Mouse (Mus musculus) embryonic facial prominence, embryonic 14.5 days (tissue): ENCODE measurements around the gene Iqca. TPM values are rescaled to one million over a fixed set of nuclear protein-coding genes. Genes with fewer than 3 reads are reported as not detected.

ENCODE experiments used
- ATAC-seq: fragments of 200-750 bp; cut with Nextera tagmentation; 2 replicates; pipeline ENCODE4 v1.8.0; 2017; ENCODE audit warnings: low read depth, moderate number of reproducible peaks, moderate TSS enrichment
- DNase-seq: peaks from one replicate; pipeline ENCODE4 v3.0.0-alpha.2; 2015; ENCODE audit warnings: low spot score
- H3K27ac ChIP-seq: fragments of 300-500 bp; sonication (generic); replicated peaks from 2 replicates; pipeline ENCODE4 v1.5.1; 2014; ENCODE audit warnings: low read depth, mild to moderate bottlenecking, low read length, moderate library complexity
- H3K27me3 ChIP-seq: fragments of 300-500 bp; sonication (generic); replicated peaks from 2 replicates; pipeline ENCODE4 v1.6.1; 2014; ENCODE audit warnings: low read length; ENCODE audit not compliant: control insufficient read depth, insufficient read depth
- H3K36me3 ChIP-seq: fragments of 300-500 bp; sonication (generic); 2 replicates; pipeline ENCODE4 v1.6.1; 2014; ENCODE audit warnings: low read length, mixed read lengths; ENCODE audit not compliant: control insufficient read depth, insufficient read depth
- H3K4me1 ChIP-seq: fragments of 300-500 bp; sonication (generic); 2 replicates; pipeline ENCODE4 v1.6.1; 2014; ENCODE audit warnings: antibody characterized with exemption, low read length; ENCODE audit not compliant: control insufficient read depth, insufficient read depth
- H3K4me2 ChIP-seq: fragments of 300-500 bp; sonication (generic); 2 replicates; pipeline ENCODE4 v1.6.1; 2014; ENCODE audit warnings: low read depth, mild to moderate bottlenecking, low read length, moderate library complexity, mixed read lengths
- H3K4me3 ChIP-seq: fragments of 300-500 bp; sonication (generic); 2 replicates; pipeline ENCODE4 v1.5.1; 2014; ENCODE audit warnings: low read depth, mild to moderate bottlenecking, low read length
- H3K9ac ChIP-seq: fragments of 300-500 bp; sonication (generic); 2 replicates; pipeline ENCODE4 v1.6.1; 2014; ENCODE audit warnings: low read depth, mild to moderate bottlenecking, low read length, moderate library complexity, mixed read lengths
- H3K9me3 ChIP-seq: fragments of 300-500 bp; sonication (generic); 2 replicates; pipeline ENCODE4 v1.6.1; 2016; ENCODE audit warnings: low read length; ENCODE audit not compliant: control insufficient read depth
- WGBS: fragments of 180-500 bp; shearing (Covaris S2); extraction: QIAGEN DNeasy Blood & Tissue Kit; methylation state at CpG from one replicate; pipeline ENCODE4 v1.1.7; 2014; 5-methylcytosine and 5-hydroxymethylcytosine counted together
- polyA plus RNA-seq: library from polyadenylated mRNA; unstranded; fragments of >200 nt; fragmentation: Nextera tagmentation; extraction: Ambion mirVana; gene quantifications from 2 replicates; pipeline ENCODE4 v1.2.1, GENCODE M21; 2014

The Iqca gene
- polyA plus RNA-seq, 1 experiment from 2014 or later = 1.8 TPM

DNA sequence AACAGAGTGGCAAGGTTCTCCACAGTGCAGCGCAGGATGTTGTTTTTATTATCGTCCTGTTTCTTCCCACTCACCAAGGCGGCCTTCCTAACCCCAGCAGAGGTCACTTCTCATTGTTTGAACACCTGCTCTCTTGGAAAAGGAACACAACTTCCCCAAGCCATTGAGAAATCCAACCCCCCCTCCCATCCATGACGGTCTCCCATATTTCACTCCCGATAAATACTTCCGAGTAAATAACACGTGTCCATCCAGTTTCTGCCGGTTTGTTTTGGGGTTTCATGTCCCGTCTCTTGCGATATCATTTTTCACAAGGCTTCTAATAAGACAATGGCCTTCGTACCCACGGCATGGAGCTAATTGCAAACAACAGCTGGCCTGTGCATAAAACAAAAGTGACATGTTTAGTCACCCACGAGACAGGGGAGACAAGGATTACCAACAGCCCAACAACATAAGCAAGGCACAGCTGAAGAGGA lies 9.2 kb upstream of the Iqca start:
- DNase-seq (peak; percentile 78), ATAC-seq (peak; percentile 53)
- H3K9ac ChIP-seq = no peak overlapping the region
- H3K4me3 ChIP-seq = no peak overlapping the region
- 62% methylated on average over 13 of the region's 13 CpGs for WGBS
- H3K4me1 ChIP-seq = peaks cover 20% of the 10 kb centered on the region
- H3K9me3 ChIP-seq = no peaks in the 10 kb centered on the region
- no peaks in the 10 kb centered on the region for H3K27me3 ChIP-seq
- H3K4me2 ChIP-seq = no peak overlapping the region
- no peaks in the 10 kb centered on the region for H3K36me3 ChIP-seq
- 0 out of 2 replicates have a peak overlapping the region, but pooled peaks have one; percentile 46 for H3K27ac ChIP-seq

DNA sequence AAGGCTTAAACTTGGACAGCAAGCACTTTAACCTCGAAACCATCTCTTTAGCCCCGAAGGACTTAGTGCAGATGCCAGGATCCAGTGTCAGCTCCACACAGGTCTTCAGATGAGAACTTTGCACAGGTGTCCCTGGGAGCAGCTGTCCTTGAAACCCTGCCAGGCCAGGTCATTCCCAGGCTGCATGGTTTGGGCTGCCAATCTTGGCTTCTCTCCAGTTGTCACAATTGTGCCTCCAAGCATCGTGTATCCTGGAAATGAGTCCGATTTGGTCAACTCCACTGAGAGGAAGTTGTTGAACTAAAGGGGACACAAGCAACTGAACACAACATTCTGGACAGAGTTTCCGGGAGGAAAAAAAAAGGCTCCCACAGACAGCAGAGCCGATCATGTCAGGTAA lies 8.4 kb upstream of the Iqca start:
- no peaks in the 10 kb centered on the region for H3K36me3 ChIP-seq
- no peaks in the 10 kb centered on the region for H3K27me3 ChIP-seq
- DNase-seq = peak; percentile 54
- H3K9ac ChIP-seq = no peak overlapping the region
- ATAC-seq = no peak
- WGBS = 73% methylated on average over 6 of the region's 6 CpGs
- peaks cover 20% of the 10 kb centered on the region for H3K4me1 ChIP-seq
- H3K4me3 ChIP-seq = no peak overlapping the region
- no peaks in the 10 kb centered on the region for H3K9me3 ChIP-seq
- H3K27ac ChIP-seq = no peak overlapping the region
- H3K4me2 ChIP-seq = no peak overlapping the region

DNA sequence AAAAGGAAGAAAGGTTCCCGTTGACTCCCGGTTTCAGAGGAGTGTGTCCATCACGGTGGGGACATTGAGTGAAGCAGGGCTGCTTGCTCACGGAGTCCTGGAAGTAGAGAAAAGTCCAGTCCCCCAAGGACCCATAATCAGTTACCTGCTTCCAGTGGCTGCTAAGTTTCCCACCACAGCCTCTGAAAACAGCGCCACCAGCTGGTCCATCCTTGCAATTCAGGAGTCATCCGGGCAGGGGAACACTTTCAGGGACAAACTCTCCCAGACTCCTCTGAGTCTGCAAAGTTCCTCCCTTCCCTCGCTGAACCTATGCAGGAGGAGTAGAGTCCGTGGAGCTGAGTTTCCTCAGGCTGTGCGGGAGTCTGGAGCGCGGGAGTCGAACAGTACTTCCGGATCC lies 6.7 kb upstream of the Iqca start:
- no peak overlapping the region for H3K4me3 ChIP-seq
- 39% methylated on average over 12 of the region's 13 CpGs for WGBS
- H3K4me1 ChIP-seq = peaks cover 20% of the 10 kb centered on the region
- no peaks in the 10 kb centered on the region for H3K9me3 ChIP-seq
- no peak for DNase-seq
- H3K36me3 ChIP-seq = no peaks in the 10 kb centered on the region
- no peaks in the 10 kb centered on the region for H3K27me3 ChIP-seq
- H3K27ac ChIP-seq = no peak overlapping the region
- no peak overlapping the region for H3K4me2 ChIP-seq
- ATAC-seq = no peak
- H3K9ac ChIP-seq = no peak overlapping the region

DNA sequence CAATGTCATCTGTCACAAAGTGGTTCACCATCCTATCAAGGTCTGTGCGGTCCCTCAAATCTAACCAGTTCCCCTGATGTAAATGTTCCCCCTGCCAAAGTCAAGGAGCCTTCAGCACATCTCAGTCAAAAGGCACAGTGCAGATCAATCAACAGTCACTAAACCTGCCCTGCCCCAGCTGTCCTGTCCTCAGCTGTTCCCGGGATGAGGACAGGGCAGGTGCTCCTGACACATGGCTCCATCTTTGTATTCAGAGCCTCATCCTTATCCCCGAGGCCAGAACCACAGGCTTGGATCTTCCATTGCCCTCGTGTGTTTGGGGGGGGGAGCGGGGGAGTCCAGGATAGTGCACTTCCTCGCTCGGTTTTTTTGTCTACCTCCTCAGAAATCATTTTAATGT lies 3.4 kb upstream of the Iqca start:
- no peak overlapping the region for H3K4me2 ChIP-seq
- H3K9ac ChIP-seq = no peak overlapping the region
- H3K9me3 ChIP-seq = no peaks in the 10 kb centered on the region
- no peak overlapping the region for H3K27ac ChIP-seq
- 60% methylated on average over 7 of the region's 7 CpGs for WGBS
- peaks cover 19% of the 10 kb centered on the region for H3K4me1 ChIP-seq
- no peak overlapping the region for H3K4me3 ChIP-seq
- ATAC-seq (no peak), DNase-seq (no peak)
- H3K27me3 ChIP-seq = no peaks in the 10 kb centered on the region
- H3K36me3 ChIP-seq = no peaks in the 10 kb centered on the region

DNA sequence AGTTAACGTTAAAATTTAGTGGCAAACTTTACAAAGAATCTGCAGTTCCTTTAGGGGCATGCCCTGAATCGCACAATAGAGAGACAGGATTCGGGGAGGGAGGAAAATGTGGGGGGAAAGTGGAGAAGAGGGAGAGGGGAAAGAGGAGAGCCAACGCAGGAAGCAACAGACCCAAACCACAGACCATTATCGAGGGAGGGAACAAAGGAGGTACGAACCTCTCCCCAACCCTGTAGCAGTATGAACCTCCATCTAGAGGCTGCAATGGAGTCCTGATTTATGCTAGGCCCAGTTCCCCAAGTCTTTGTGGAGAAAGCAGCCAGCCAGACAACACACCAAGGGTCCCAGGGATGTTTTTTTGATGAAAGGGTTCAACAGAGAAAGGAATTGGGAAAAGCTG lies 586 bp upstream of the Iqca start:
- ATAC-seq (0 out of 2 replicates have a peak, but pooled peaks have one; percentile 20), DNase-seq (no peak)
- H3K27ac ChIP-seq = peak overlapping the region; percentile 76
- H3K9me3 ChIP-seq = no peaks in the 10 kb centered on the region
- H3K4me2 ChIP-seq = peak overlapping the region; percentile 42
- peak overlapping the region; percentile 16 for H3K9ac ChIP-seq
- H3K27me3 ChIP-seq = no peaks in the 10 kb centered on the region
- WGBS = 10% methylated on average over 6 of the region's 6 CpGs
- peak overlapping the region; percentile 14 for H3K4me3 ChIP-seq
- H3K36me3 ChIP-seq = no peaks in the 10 kb centered on the region
- peaks cover 19% of the 10 kb centered on the region for H3K4me1 ChIP-seq

DNA sequence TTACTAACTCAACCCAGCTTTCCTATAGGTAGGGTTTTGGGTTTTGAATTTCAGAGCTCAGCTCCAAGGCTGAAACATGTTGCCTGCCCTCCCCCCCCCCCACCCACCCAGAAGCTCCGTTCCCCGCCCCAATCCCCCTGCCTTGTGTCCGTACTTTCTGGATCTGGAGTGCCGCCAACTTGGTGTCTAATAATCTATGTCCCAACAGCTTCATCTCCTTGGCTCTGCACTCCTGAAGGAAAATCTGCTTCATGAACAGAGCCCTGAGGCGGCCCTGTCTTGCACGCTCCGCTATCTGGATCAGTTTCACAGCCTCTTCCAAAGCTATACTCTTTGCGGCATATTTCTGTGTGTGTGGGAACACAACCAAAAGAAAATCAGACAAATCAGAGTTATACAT lies 13.5 kb downstream of the Iqca start:
- H3K27ac ChIP-seq = peak overlapping the region; percentile 17; the same call in 1 of the 2 replicates
- WGBS = 41% methylated on average over 8 of the region's 8 CpGs
- no peaks in the 10 kb centered on the region for H3K27me3 ChIP-seq
- H3K4me2 ChIP-seq = 0 out of 2 replicates have a peak overlapping the region, but pooled peaks have one; percentile 13
- no peak overlapping the region for H3K4me3 ChIP-seq
- ATAC-seq (peak; percentile 39; the same call in 1 of the 2 replicates), DNase-seq (peak; percentile 91)
- H3K9ac ChIP-seq = no peak overlapping the region
- peaks cover 15% of the 10 kb centered on the region for H3K4me1 ChIP-seq
- H3K9me3 ChIP-seq = no peaks in the 10 kb centered on the region
- no peaks in the 10 kb centered on the region for H3K36me3 ChIP-seq

DNA sequence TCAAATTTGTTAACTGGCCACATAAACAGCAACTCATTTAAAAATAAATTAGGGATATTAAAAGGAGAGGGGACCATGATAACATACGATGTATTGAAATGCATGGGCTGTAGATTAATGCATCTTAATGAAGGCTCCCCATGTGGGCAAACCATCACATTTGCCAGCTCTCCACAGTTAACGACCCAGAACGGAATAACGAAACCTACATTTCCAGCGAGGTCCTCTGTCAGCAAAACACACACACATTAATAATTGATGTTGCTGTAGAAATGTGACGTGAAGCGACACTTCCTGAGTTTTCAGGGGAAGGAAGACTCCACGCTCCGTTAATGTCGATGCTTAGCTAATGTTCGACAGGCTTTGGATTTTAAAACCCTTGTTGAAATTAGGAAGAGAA lies 20.8 kb downstream of the Iqca start:
- H3K9me3 ChIP-seq = no peaks in the 10 kb centered on the region
- H3K27me3 ChIP-seq = no peaks in the 10 kb centered on the region
- WGBS = 76% methylated on average over 11 of the region's 11 CpGs
- no peak overlapping the region for H3K27ac ChIP-seq
- ATAC-seq (no peak), DNase-seq (no peak)
- H3K4me1 ChIP-seq = peaks cover 22% of the 10 kb centered on the region
- H3K9ac ChIP-seq = no peak overlapping the region
- no peak overlapping the region for H3K4me3 ChIP-seq
- H3K36me3 ChIP-seq = no peaks in the 10 kb centered on the region
- no peak overlapping the region for H3K4me2 ChIP-seq

DNA sequence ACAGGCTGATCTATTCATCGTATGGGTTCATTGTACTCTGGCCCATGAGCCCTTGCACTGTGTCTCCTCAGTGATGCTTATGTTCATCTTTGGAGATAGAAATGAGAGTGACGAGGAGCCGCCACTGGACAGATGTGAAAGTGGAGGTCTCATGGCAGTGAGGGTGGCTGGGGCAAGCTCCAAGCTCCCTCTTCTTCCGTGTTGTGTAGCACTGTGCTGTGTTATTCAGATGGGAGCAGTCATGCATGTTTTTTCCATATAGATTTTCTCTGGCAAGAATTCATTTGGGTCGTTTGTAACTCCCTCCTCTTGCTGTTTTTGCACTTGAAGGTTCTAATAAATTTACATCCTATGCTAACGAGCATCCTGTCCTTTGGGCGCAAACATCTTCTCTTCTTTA lies 21.2 kb downstream of the Iqca start:
- Histone ChIP-seq H3K4me1 (peaks cover 22% of the 10 kb centered on the region), H3K27me3 (no peaks in the 10 kb centered on the region), H3K9me3 (no peaks in the 10 kb centered on the region), H3K9ac (no peak overlapping the region), H3K27ac (no peak overlapping the region), H3K36me3 (no peaks in the 10 kb centered on the region), H3K4me2 (no peak overlapping the region), H3K4me3 (no peak overlapping the region)
- no peak for ATAC-seq
- 83% methylated on average over 7 of the region's 7 CpGs for WGBS
- no peak for DNase-seq

DNA sequence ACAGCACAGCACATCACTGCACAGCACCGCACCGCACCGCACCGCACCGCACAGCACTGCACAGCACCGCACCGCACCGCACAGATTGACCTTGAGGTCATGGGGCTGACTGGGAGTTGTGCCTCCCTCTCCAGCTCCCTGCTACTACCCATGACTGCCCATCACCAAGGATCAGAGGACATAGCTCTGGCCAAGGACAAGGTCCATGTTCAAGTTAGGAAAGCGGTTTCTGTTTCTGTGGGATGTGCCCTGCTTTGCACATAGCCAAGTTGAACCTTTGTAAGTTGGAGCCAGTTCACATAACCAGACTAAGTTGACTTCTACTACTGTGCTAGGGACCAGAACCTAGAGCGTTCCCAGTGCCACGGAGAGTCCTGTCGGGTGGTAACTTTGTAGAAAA lies 28.6 kb downstream of the Iqca start:
- ATAC-seq = no peak
- 97% methylated on average over 12 of the region's 12 CpGs for WGBS
- Histone ChIP-seq H3K27ac (no peak overlapping the region), H3K9me3 (no peaks in the 10 kb centered on the region), H3K4me2 (no peak overlapping the region), H3K27me3 (no peaks in the 10 kb centered on the region), H3K4me3 (no peak overlapping the region), H3K36me3 (no peaks in the 10 kb centered on the region), H3K4me1 (peaks cover 4% of the 10 kb centered on the region), H3K9ac (no peak overlapping the region)
- no peak for DNase-seq
